Mouse (Mus musculus) olfactory bulb, adult 2 months (tissue): Measurements from ENCODE around the gene Klk7.

Source experiments
- CTCF ChIP-seq: fragments of 200-500 bp; IDR thresholded peaks from 2 replicates; pipeline ENCODE4 v1.5.1; 2012; ENCODE audit warnings: low read depth, mild to moderate bottlenecking, low read length, moderate library complexity; ENCODE audit not compliant: insufficient read depth
- POLR2A ChIP-seq: fragments of 200-500 bp; IDR thresholded peaks from 2 replicates; pipeline ENCODE4 v1.6.1; 2012; ENCODE audit warnings: mild to moderate bottlenecking, low read depth, low read length, moderate library complexity; ENCODE audit not compliant: insufficient read depth

DNA sequence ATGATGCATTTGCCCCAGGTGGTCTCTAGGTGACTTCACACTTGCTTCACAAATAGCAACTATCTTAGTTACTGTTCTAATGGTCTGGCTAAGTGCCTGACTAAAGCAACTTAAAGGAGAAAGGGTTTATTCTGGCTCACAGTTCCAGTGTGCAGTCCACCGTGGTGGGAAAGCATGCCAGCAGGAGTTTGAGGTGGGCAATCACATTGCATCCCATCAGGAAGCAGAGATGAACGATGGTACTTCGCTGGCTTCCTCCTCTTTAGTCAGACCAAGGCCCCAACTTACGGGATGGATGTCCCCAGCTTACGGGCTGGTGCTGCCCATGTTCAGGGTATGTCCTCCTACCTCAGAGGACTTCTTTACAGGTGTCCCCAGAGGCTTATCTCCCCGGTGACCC is 40.5 kb downstream of the Klk7 start:
- TF ChIP-seq CTCF (no peak), POLR2A (no peak)
